Mouse (Mus musculus): ENCODE measurements around the gene Pla2g2f. TPM values are rescaled to one million over a fixed set of nuclear protein-coding genes. Genes with fewer than 3 reads are reported as not detected.

The Pla2g2f gene
- total RNA-seq, 1 experiment from 2014 or later: not detected

DNA sequence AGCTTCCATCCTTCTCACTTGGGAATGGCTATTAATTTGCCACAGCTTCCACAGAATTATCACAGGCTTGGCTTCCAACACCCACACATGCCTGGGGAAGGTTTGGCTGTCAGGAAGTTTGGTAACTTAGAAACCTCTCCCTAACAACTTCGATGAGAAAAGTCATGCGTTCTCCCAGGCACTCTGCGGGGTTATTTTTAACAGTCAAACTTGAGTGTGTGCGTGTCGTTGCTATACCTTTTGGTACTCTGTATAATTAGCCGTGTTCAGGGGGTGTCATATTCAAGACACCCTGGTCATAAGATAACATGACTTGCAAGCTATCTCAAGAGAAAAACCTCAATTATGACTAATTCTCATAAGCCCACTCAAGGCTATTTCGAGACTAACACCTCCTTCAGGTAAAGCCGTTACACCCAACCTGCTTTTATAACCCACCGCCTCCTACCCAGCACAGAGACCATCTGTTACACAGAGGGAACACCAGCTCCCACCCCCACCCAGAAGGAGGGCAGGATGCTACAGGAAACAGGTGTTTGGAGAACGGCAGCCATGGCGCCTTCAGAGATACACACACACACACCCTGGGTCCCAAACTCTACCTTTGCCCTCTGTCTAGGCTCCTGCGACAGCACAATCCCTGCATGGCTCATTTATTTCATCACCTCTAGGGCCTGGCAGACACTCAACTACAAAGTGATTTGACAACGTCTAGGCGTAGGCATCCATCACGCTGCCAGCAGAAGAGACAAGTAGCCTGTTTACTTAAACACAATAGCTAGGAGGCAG is 33.7 kb downstream of the Pla2g2f start:
- no peak for ATAC-seq (replicated peaks; ENCODE audit: low read depth, poor library complexity, severe bottlenecking)

DNA sequence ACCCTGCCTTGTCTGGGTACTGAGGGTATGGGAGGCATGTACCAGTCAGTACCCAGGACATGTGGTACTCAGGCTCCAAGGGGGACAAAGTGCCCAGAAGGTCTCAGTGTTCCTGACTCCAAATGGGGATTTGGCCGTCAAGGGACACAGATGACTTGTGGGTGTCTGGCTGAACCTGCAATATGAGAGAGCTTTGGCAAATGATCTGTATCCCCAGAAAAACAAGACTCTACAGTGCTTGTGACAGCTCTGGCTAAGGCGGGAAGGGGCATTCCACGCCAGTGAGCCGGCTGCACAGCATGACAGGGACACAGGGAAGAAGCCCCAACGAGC is 38.2 kb downstream of the Pla2g2f start:
- ATAC-seq (replicated peaks; ENCODE audit: low read depth, poor library complexity, severe bottlenecking): no peak

DNA sequence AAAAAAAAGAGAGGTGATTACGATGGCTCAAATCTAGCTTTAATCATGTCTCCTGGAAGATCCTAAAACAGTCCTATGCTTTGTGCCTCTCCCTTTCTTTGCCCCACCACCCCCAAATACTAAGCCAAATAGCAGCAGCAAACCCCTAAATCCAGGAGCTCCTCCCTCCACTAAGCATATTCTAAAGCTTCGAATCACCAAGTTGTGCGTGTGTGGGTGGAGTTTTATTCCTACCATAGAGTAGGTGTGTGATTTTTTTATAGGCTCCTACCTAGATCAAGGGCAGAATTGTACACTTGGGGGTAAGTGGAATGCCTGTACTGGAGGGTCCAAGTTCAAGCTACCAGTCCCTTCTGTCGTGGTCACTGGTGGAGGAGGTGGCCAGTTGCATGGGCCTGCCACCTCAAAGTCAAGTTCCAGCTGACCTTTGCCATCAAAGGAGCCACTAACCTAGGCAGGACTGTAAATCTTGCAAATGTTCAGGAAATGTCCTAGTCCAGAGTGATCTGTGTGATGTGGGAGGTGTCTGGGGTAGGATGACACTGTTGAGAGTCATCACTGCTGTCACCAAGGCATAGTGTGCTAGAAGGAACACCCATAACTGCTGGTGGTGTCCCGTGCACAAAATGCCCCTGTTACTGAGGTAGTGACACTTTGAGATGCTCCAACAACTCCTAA is 38.7 kb downstream of the Pla2g2f start:
- ATAC-seq (replicated peaks; ENCODE audit: low read depth, poor library complexity, severe bottlenecking): no peak

DNA sequence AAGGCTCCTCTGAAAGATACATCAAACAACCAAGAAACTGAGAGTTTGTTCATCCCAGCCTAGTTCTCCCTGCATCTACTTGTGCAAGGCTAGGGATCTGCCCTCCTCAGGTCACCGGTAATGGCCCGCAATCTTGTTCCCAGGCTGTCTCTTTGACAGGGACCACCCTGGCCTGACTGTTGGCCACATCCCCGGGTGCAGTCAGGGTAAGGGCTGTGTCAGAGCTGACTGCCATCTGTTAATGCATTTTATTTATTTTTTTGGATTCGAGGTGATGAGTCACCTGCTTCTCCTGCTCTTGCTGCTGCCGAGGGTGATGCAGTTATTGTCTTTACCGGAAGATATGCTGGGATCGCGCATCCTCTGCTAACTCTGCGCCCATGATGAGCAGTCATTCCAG is 40.7 kb downstream of the Pla2g2f start:
- ATAC-seq (replicated peaks; ENCODE audit: low read depth, poor library complexity, severe bottlenecking): no peak

DNA sequence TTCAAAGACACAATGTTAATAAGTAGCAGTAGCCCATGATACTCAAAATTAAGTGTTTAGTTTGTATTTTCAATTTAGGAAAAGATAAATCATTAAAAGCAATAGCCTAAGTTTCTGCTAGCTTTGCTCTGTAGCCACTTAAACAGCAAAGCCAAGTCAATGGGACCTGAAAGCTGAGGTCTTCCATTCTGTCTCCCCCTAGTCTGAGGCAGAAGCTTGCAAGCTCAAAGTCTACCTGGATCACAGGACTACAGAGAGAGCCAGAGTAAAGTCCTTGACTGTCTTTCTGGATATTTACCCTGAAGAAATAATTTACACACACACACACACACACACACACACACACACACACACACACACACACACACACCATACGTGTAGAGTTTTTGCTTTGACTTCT is 43.2 kb downstream of the Pla2g2f start:
- no peak for ATAC-seq (replicated peaks; ENCODE audit: low read depth, poor library complexity, severe bottlenecking)

DNA sequence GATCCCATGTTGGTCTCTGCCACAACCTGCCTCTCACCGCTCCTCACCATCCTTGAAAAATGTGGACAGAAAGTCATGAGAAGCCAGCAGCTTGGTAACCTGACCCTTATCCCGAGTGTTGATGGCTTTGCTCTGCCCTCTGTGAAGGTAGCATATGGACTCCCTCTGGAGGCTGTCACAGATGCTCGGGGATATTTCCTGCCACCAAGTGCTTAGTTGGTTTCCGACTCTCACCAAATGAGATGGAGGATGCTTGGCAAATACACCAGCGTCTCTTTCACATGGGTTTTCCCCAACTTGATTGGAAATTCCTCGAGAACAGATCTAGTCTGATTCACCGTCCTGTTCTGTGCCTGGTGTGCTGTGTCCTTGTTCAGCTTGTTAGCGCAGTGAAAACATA is 44.8 kb downstream of the Pla2g2f start:
- no peak for ATAC-seq (replicated peaks; ENCODE audit: low read depth, poor library complexity, severe bottlenecking)

- ATAC-seq (replicated peaks; ENCODE audit: low read depth, poor library complexity, severe bottlenecking): no peak
These were observed 45.3 kb downstream of the Pla2g2f start for GRCm38 (mm10) chr4:138712096-138712495.

DNA sequence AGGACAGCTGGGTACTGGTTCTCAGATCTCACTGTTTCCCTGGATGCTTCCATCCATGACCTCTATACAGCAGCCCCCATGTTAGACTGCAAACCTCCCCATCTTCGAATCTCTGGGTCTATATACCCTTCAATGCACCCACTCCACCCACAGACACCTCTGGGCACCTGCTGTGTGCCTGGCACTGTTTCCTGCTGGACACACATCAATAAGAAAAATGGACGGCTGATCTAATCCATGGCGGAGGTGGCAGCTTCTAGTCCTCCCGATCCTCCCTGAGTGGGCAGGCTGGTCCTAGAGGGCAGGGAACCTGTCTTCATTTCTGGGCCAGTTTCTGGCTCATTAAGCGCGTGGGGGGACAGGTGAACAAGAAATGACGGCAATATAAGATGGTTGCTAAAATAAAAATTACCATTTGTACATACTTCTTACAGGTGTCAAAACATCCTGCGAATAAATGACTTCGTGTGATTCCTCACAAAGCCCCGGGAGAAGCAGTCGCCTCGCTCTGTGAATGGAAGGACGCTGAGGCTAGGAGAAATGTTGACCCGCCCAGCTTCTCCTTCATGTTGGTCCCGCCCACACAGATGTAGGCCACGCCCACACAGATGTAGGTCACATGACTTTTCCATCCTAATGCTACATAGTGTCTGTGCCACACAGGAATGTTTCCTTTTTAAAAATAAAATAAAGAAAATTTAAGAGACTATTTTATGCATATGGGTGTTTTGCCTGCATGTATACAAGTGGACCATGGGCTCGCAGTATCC is 46.2 kb downstream of the Pla2g2f start:
- no peak for ATAC-seq (replicated peaks; ENCODE audit: low read depth, poor library complexity, severe bottlenecking)

- no peak for ATAC-seq (replicated peaks; ENCODE audit: low read depth, poor library complexity, severe bottlenecking)
These were observed 46.8 kb downstream of the Pla2g2f start for GRCm38 (mm10) chr4:138710633-138711032.

GRCm38 (mm10) chr4:138709944-138710343 is 47.5 kb downstream of the Pla2g2f start:
- no peak for ATAC-seq (replicated peaks; ENCODE audit: low read depth, poor library complexity, severe bottlenecking)

- no peak for ATAC-seq (replicated peaks; ENCODE audit: low read depth, poor library complexity, severe bottlenecking)
These were observed 48.2 kb downstream of the Pla2g2f start for GRCm38 (mm10) chr4:138709246-138709645.

DNA sequence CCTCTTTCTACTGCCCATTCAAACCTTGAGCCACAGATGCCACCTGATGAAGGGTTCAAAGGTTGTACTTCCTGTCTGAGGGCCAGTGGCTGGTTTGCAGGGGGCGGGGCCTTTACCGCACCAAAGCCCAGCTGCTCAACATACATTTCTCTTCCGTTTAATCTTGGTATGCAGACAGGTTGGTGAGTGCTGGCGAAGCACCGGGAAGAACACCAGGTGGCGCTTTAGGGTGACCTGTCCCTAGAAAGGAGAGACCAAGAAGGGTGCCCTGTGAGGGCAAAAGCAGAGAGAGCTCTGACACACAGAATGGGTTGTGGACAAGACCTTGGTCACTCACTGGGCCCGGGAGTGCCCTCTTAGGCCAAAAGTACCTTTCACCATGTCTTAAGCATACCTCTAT is 48.8 kb downstream of the Pla2g2f start:
- peak; percentile 78 for ATAC-seq (replicated peaks; ENCODE audit: low read depth, poor library complexity, severe bottlenecking)

- ATAC-seq (replicated peaks; ENCODE audit: low read depth, poor library complexity, severe bottlenecking): no peak
These were observed 50.8 kb downstream of the Pla2g2f start for GRCm38 (mm10) chr4:138706620-138707019.

GRCm38 (mm10) chr4:138704169-138704568 is 53.3 kb downstream of the Pla2g2f start:
- no peak for ATAC-seq (replicated peaks; ENCODE audit: low read depth, poor library complexity, severe bottlenecking)

GRCm38 (mm10) chr4:138703591-138703990 is 53.8 kb downstream of the Pla2g2f start:
- ATAC-seq (replicated peaks; ENCODE audit: low read depth, poor library complexity, severe bottlenecking): no peak

GRCm38 (mm10) chr4:138702528-138702927 is 54.9 kb downstream of the Pla2g2f start:
- ATAC-seq (replicated peaks; ENCODE audit: low read depth, poor library complexity, severe bottlenecking): no peak

DNA sequence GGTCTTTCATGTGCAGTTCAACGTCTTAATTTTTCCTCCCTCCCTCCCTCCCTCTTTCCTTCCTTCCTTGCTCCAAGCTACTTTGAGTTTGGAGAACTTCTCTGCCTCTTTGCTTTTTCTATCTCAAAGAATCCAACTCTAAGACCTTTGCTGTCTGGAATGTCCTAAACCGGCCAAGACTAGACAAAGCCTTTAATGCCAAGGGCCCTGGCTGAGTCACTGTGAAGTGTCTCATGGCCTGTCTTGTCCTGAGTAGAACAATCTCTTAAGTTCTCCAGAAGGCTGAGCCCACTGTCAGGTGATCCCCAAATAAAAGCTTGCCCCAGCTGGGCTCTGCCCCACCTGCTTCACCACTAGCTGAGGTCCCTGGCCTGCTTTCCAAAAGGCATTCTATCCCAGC is 55.4 kb downstream of the Pla2g2f start:
- ATAC-seq (replicated peaks; ENCODE audit: low read depth, poor library complexity, severe bottlenecking): no peak

DNA sequence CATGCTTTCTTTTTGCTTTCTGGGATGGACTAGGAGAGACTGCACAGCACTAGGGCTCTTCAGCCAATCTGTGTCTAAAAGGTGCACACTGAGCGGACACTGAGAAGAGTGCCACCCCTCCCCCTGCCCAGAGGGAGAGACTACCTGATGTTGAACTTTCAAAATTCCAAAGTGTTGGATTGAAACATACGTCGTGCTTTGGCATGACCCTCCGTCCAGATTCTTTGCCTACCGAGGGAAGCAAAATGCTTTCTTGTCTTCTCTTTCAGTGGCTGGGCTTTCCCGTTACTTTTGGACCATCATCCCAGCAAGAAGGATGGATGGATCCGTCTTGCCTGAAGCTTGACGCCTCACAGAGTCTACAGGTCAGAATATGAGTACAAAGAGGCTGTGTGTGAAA is 56.3 kb downstream of the Pla2g2f start:
- ATAC-seq (replicated peaks; ENCODE audit: low read depth, poor library complexity, severe bottlenecking): no peak
